Mouse (Mus musculus) liver, embryonic 13.5 days (tissue): ENCODE data around the gene Gm2a. TPM values are rescaled to one million over a fixed set of nuclear protein-coding genes. Genes with fewer than 3 reads are reported as not detected.

Source experiments
- ATAC-seq: fragments of 200-750 bp; cut with Nextera tagmentation; 2 replicates; pipeline ENCODE4 v1.8.0; 2017; ENCODE audit warnings: low read depth, mild to moderate bottlenecking, moderate number of reproducible peaks, moderate library complexity
- DNase-seq: peaks from one replicate; pipeline ENCODE4 v3.0.0; 2022
- H3K27ac ChIP-seq: fragments of 300-500 bp; sonication (generic); 2 replicates; pipeline ENCODE4 v1.5.1; 2015; ENCODE audit warnings: moderate library complexity, mild to moderate bottlenecking, inconsistent platforms
- H3K27me3 ChIP-seq: fragments of 300-500 bp; sonication (generic); 2 replicates; pipeline ENCODE4 v1.6.1; 2015; ENCODE audit warnings: mild to moderate bottlenecking, inconsistent platforms
- H3K36me3 ChIP-seq: fragments of 300-500 bp; sonication (generic); 2 replicates; pipeline ENCODE4 v1.6.1; 2015; ENCODE audit warnings: mild to moderate bottlenecking, inconsistent platforms
- H3K4me1 ChIP-seq: fragments of 300-500 bp; sonication (generic); replicated peaks from 2 replicates; pipeline ENCODE4 v1.6.1; 2015; ENCODE audit warnings: inconsistent platforms
- H3K4me2 ChIP-seq: fragments of 300-500 bp; sonication (generic); 2 replicates; pipeline ENCODE4 v1.6.1; 2015; ENCODE audit warnings: inconsistent platforms, mild to moderate bottlenecking, moderate library complexity
- H3K4me3 ChIP-seq: fragments of 300-500 bp; sonication (generic); replicated peaks from 2 replicates; pipeline ENCODE4 v1.5.1; 2015; ENCODE audit warnings: mild to moderate bottlenecking, inconsistent platforms
- H3K9ac ChIP-seq: fragments of 300-500 bp; sonication (generic); 2 replicates; pipeline ENCODE4 v1.6.1; 2015; ENCODE audit warnings: mild to moderate bottlenecking, inconsistent platforms
- H3K9me3 ChIP-seq: fragments of 300-500 bp; sonication (generic); replicated peaks from 2 replicates; pipeline ENCODE4 v1.6.1; 2016; ENCODE audit warnings: inconsistent platforms
- whole genome bisulfite sequencing: fragments of 180-500 bp; shearing (Covaris S2); methylation state at CpG from one replicate; pipeline ENCODE4 v1.1.7; 2015; ENCODE audit not compliant: insufficient replicate concordance; 5-methylcytosine and 5-hydroxymethylcytosine counted together
- polyA plus RNA-seq: library from polyadenylated mRNA; unstranded; fragments of >200 nt; fragmentation: Nextera tagmentation; extraction: Ambion mirVana; gene quantifications from 2 replicates; pipeline ENCODE4 v1.2.1, GENCODE M21; 2015

Gm2a gene
- polyA plus RNA-seq: 9.6 and 10.6 TPM in 2 replicates

DNA sequence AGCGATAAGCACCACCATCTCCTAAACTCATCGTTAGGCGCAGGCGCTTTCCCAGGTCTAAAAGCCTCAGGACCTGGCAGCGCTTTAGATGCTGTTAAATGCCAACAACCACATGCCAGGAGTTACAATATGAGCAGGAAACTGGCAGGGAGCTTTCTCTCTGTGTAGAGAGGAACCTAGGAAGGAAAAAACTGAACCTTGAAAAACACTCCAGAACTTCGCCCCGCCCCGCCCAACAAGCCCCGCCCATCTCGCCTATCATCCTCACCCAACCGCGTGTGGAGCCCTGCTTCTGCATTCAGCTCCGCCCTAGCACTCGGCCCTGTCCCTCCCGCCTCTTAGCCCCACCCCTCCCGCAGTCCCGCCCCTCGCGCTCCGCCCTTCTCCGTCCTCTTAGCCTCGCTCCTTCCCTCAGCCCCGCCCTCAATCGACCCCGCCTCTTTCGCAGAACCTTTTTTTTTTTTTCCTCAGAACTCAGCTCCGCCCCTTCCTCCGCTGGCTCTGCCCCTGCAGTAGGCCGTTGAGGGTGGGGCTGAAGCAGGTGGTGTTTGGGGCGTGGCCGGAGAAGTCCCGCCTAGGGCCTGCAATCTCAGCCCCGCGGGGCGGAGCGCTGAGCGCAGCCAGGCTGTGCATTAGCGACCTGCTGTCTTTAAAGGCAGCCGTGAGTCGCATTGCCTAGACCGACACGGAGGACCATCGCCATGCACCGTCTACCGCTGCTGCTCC is at the start of gene Gm2a:
TSS of gene Gm2a (plus strand) at position 653 of the 726 bp plus-strand sequence.
- no peaks in the 10 kb centered on the region for H3K36me3 ChIP-seq
- peak within 1 kb of the TSS; percentile 74 for H3K4me2 ChIP-seq
- H3K4me1 ChIP-seq: peaks cover 21% of the 10 kb centered on the region
- peak within 1 kb of the TSS; percentile 43 for H3K9ac ChIP-seq
- peak; percentile 88 for DNase-seq
- 0 out of 2 replicates have a peak, but pooled peaks cover 3% of the 10 kb centered on the region for H3K27me3 ChIP-seq
- H3K27ac ChIP-seq: peak within 1 kb of the TSS; percentile 69
- peak within 1 kb of the TSS; percentile 56 for H3K4me3 ChIP-seq
- peak; percentile 93 for ATAC-seq
- 2% methylated on average over 45 of the region's 45 CpGs for WGBS
- H3K9me3 ChIP-seq: no peaks in the 10 kb centered on the region

DNA sequence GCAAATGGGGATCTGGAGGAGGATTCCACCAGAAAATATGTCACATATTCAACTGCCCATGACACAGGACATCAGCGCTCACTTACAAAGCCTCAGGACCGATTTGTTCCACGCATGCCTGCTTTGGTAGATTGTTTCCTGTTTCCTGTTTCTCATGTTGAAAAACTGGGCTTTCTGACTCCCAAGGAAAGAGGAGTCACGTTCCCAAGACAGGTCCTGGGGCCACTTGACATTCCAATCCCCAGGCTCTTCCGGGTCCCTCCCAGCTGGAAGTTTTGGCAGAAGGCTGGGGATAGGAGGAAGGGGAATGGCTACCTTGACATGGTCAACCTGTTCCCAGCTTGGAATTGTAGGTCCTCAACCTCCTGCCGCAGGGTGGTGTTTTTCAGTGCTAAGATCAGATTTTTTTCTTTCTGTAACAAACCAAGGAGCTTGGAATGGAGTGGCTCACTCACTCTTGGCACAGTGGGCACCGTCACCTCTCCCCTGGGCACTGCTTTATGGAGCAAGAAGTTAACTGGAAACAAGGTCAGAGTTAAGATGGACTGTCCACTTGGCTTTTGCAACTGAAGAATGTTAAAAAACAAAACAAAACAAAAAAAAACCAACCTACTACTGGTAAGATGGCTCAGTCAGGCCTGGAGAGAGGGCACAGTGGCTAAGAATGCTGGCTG is 46.9 kb upstream of the Gm2a start:
- no peak for DNase-seq
- Histone ChIP-seq H3K4me2 (no peak overlapping the region), H3K4me1 (no peaks in the 10 kb centered on the region), H3K27ac (no peak overlapping the region), H3K4me3 (no peak overlapping the region), H3K9ac (no peak overlapping the region; the same call in 1 of the 2 replicates), H3K36me3 (no peaks in the 10 kb centered on the region), H3K27me3 (no peaks in the 10 kb centered on the region), H3K9me3 (no peaks in the 10 kb centered on the region)
- no peak for ATAC-seq
- 60% methylated on average over 7 of the region's 7 CpGs for WGBS

DNA sequence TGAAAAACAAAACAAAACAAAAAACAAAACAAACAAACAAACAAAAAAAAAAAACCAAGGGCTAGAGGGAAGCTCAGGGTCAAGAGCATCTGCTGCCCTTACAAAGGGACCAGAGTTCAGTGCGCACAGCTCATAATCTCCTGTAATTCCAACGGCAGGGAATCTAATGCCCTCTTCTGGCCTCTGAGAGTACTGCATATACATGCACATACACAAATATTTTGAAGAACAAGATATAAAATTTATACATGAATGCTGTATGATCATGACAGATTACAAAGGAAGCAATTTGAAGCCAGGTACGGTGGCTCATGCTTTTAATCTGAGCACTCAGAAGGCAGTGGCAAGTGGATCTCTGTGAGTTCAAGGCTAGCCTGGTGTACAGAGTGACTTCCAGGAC is 40.4 kb upstream of the Gm2a start:
- Histone ChIP-seq H3K36me3 (no peaks in the 10 kb centered on the region), H3K9ac (no peak overlapping the region), H3K4me3 (no peak overlapping the region), H3K4me1 (no peaks in the 10 kb centered on the region), H3K27me3 (no peaks in the 10 kb centered on the region), H3K27ac (no peak overlapping the region), H3K4me2 (no peak overlapping the region), H3K9me3 (no peaks in the 10 kb centered on the region)
- ATAC-seq: no peak
- WGBS: 65% methylated on average over 3 of the region's 3 CpGs
- DNase-seq: no peak

DNA sequence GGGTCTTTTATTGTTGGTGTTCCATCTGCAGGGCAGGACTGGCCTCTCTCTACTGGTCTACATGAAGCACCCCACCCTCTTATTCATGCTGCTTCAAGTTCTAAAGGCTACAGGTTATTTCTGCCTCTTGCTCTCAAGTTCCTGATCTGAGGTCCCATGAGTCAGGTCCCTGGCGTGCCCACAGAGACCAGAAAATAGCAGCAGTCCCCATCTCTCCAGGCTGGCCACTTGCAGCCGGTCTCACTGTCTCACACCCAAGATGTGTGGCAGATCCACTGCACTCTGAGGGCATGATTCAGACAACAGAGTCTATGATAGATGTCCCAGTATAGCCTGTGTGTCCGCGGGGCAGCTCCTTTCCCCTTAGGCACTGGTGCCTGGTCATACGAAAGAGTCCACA is 37.1 kb upstream of the Gm2a start:
- Histone ChIP-seq H3K27ac (no peak overlapping the region), H3K27me3 (no peaks in the 10 kb centered on the region)
- 65% methylated on average over 5 of the region's 5 CpGs for WGBS

DNA sequence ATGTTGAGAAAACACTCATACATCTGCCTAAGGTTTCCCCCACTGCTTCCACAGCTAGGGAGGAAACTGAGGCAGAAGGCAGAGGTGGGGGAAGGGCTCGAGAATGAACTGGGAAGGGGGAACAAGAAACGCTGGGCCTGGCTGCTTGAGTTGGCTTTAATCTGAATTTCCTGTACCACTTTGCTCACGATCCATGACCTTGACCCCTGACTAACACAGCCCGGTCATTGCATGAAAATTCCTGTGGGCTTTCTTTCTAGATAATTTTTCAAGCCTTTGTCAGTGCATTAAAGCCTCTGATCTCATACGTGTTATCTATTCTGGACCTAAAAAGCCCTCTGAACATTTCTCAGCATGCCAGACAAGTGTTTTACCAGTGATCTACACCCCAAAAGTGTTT is 35.1 kb upstream of the Gm2a start:
- H3K27me3 ChIP-seq: no peaks in the 10 kb centered on the region
- no peaks in the 10 kb centered on the region for H3K36me3 ChIP-seq
- no peak overlapping the region for H3K27ac ChIP-seq
- no peak overlapping the region for H3K4me2 ChIP-seq
- no peak overlapping the region for H3K9ac ChIP-seq
- 45% methylated on average over 5 of the region's 5 CpGs for WGBS
- H3K4me1 ChIP-seq: 0 out of 2 replicates have a peak, but pooled peaks cover 6% of the 10 kb centered on the region
- no peak overlapping the region for H3K4me3 ChIP-seq
- DNase-seq (no peak), ATAC-seq (no peak)
- no peaks in the 10 kb centered on the region for H3K9me3 ChIP-seq

More for the DNA sequence above, 37.1 kb upstream of the Gm2a start:
- no peak for ATAC-seq
- H3K4me1 ChIP-seq: 0 out of 2 replicates have a peak, but pooled peaks cover 6% of the 10 kb centered on the region
- DNase-seq: no peak
- H3K4me3 ChIP-seq: no peak overlapping the region
- H3K9ac ChIP-seq: no peak overlapping the region
- no peaks in the 10 kb centered on the region for H3K9me3 ChIP-seq
- H3K36me3 ChIP-seq: no peaks in the 10 kb centered on the region
- H3K4me2 ChIP-seq: no peak overlapping the region

DNA sequence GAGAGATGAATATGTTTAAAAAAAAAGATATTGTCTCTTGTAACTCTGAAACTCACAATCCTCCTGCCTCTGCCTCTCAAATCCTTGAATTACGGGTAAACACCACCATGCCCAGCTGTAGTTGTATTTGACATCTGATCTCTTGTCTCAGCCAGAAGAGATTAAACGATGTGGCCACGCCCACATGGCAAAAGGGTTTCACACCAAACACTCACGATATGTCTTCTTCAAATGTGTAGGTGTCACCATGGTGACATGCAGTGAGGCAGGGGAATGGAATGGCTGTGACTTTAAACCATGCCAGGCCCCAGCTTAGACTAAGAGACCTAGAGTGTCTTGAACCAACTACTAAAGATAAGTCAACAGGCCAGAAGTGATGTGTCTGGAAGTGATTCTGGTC is 31.0 kb upstream of the Gm2a start:
- H3K4me2 ChIP-seq: no peak overlapping the region
- no peaks in the 10 kb centered on the region for H3K9me3 ChIP-seq
- H3K27ac ChIP-seq: no peak overlapping the region
- DNase-seq: no peak
- no peak for ATAC-seq
- H3K36me3 ChIP-seq: no peaks in the 10 kb centered on the region
- WGBS: 53% methylated on average over 4 of the region's 4 CpGs
- H3K9ac ChIP-seq: no peak overlapping the region
- no peak overlapping the region for H3K4me3 ChIP-seq
- 0 out of 2 replicates have a peak, but pooled peaks cover 6% of the 10 kb centered on the region for H3K4me1 ChIP-seq
- no peaks in the 10 kb centered on the region for H3K27me3 ChIP-seq

DNA sequence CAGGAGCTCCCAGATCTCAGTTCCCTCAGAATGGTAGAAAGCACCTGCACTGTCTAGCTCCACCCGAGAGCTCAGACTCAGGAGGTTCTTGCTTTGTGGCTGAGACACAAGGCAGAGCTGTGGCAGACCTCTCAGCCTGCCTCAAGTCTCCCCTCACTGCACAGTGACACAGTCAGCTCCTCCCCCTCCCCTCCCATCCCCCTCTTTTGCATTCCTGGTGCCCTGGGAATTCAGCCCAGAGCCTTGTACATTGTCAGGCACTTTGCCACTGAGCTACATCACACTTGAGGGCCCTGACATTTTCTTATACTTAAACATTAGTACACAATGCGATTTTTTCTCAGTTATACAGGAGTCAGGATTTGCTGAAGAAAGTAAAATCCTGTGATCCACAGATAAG is 28.9 kb upstream of the Gm2a start:
- no peak for ATAC-seq
- 45% methylated on average over 2 of the region's 2 CpGs for WGBS
- Histone ChIP-seq H3K27me3 (no peaks in the 10 kb centered on the region), H3K36me3 (no peaks in the 10 kb centered on the region), H3K9me3 (no peaks in the 10 kb centered on the region), H3K4me3 (no peak overlapping the region), H3K4me2 (no peak overlapping the region), H3K4me1 (no peaks in the 10 kb centered on the region), H3K27ac (no peak overlapping the region), H3K9ac (no peak overlapping the region)
- no peak for DNase-seq

DNA sequence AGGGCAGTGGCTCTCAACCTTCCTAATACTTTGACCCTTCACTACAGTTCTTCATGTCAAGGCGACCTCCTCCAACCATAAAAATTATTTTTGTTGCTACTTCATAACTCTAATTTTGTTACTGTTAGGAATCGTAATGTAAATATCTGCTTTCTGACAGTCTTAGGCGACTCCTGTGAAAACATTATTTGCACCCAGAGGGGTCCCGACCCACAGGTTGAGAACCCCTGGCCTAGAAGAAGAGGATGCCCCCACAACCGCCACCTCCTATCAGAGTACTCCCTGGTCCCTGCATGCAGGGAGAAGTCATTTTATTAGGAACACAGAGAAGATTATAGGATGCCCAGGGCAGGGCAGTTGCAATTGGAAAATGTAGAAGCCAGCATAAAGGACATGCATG is 26.6 kb upstream of the Gm2a start:
- Histone ChIP-seq H3K9ac (no peak overlapping the region), H3K4me3 (no peak overlapping the region), H3K4me1 (no peaks in the 10 kb centered on the region), H3K27ac (no peak overlapping the region), H3K27me3 (no peaks in the 10 kb centered on the region), H3K36me3 (no peaks in the 10 kb centered on the region), H3K4me2 (no peak overlapping the region), H3K9me3 (no peaks in the 10 kb centered on the region)
- no peak for ATAC-seq
- no peak for DNase-seq
- WGBS: 61% methylated on average over 5 of the region's 5 CpGs

DNA sequence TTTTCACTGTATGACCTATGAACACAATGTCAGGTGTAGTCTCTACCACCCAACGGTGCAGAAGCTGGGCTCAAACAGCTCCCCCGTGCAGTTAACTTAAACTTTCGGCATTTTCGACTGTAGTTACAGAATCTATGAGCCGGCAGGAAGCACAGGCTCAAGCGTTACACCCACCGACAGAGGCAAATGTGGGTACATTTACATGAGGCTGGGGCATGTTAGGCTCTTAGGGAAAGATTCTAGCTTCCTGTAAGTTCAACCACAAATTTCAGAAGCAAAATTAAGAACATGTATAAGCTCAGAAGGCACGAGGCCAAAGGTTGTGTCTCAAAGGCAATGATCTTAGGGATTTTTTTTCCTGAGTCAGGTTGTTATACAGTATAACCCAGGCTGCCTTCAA is 25.4 kb upstream of the Gm2a start:
- H3K4me1 ChIP-seq: peaks cover 7% of the 10 kb centered on the region; the same call in 1 of the 2 replicates
- 0 out of 2 replicates have a peak, but pooled peaks cover 1% of the 10 kb centered on the region for H3K27me3 ChIP-seq
- H3K27ac ChIP-seq: no peak overlapping the region
- 63% methylated on average over 8 of the region's 8 CpGs for WGBS
- no peaks in the 10 kb centered on the region for H3K36me3 ChIP-seq
- no peak overlapping the region for H3K4me3 ChIP-seq
- H3K9ac ChIP-seq: no peak overlapping the region
- DNase-seq: no peak
- ATAC-seq: no peak
- no peaks in the 10 kb centered on the region for H3K9me3 ChIP-seq
- no peak overlapping the region for H3K4me2 ChIP-seq

DNA sequence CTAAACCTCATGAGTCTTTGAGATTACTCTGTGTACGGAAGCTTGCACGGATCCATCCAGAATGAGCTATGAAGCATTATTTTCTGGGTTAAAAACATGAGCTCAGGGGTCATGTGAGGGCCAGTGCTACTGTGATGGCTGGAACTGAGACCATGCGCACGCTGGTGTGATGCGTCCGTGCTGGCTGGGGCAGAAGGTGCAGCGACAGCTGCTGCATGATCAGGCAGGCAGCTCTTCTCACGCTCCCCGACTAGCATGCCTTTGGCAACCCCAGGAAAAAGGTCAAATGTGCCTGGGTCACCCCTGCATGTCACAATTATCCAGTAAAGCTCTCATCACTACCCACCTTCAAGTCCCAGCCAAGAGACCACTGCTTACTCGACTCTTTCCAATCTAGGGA is 24.7 kb upstream of the Gm2a start:
- Histone ChIP-seq H3K27me3 (peaks cover 8% of the 10 kb centered on the region; the same call in 1 of the 2 replicates), H3K4me1 (peaks cover 14% of the 10 kb centered on the region), H3K36me3 (no peaks in the 10 kb centered on the region), H3K9ac (no peak overlapping the region), H3K4me2 (no peak overlapping the region), H3K9me3 (no peaks in the 10 kb centered on the region), H3K4me3 (no peak overlapping the region), H3K27ac (no peak overlapping the region)
- 78% methylated on average over 10 of the region's 10 CpGs for WGBS
- no peak for ATAC-seq
- no peak for DNase-seq

DNA sequence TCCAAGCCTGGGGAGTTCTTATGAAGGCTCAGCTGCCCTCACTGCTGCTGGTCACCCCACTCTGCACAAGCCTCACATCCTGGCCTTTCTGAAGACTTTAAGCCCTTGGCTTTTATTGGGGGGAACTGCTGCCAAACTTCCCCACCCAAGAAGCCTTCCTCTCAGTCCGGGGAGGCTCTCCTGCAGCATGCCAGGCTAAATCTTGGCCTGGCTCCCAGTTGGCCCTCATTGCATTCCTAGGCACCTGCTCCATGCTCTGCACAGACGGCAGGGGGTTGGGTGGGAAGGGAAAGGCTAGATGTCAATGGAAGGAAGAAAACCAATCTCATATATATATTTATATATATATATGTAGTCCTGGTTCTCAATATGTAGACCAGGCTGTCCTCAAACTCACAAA is 22.3 kb upstream of the Gm2a start:
- WGBS: 67% methylated on average over 2 of the region's 2 CpGs
- no peak overlapping the region for H3K27ac ChIP-seq
- no peak overlapping the region for H3K9ac ChIP-seq
- H3K4me3 ChIP-seq: no peak overlapping the region
- H3K9me3 ChIP-seq: no peaks in the 10 kb centered on the region
- ATAC-seq: no peak
- peaks cover 17% of the 10 kb centered on the region; the same call in 1 of the 2 replicates for H3K27me3 ChIP-seq
- H3K4me1 ChIP-seq: peaks cover 19% of the 10 kb centered on the region
- H3K36me3 ChIP-seq: no peaks in the 10 kb centered on the region
- no peak for DNase-seq
- no peak overlapping the region for H3K4me2 ChIP-seq
